Mouse (Mus musculus): ENCODE measurements around the gene Fbxo40. TPM values are rescaled to one million over a fixed set of nuclear protein-coding genes. Genes with fewer than 3 reads are reported as not detected.

Fbxo40 gene
- total and polyA plus RNA-seq, 3 experiments, result 0.08 to 0.15 TPM; not detected in 1

DNA sequence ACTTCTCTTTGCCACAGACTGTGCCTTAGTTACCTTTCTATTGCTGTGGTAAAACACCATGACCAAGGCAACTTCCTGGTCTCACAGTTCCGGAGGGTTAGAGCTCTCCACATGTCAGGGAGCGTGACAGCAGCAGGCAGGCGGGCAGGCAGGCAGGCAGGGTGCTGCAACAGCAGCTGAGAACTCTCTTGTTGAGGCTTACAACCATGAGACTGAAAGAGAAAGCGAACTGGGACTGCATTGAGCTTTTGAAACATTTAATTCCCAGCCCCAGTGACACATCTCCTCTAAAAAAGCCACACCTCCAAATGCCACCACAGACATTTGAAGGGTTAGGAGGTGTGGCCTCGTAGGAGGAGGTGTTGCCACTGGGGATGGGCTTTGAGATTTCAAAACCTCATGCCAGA is 4.6 kb downstream of the Fbxo40 start:
- Histone ChIP-seq H3K4me3 (ENCODE audit: control insufficient read depth in 1 of 2, insufficient read depth in 1 of 2, low read depth in 2 of 2, low read length in 2 of 2) (peak overlapping the region; percentile 67 to 74), H3K9ac (ENCODE audit: control insufficient read depth, low read depth, low read length, poor library complexity, severe bottlenecking) (peak overlapping the region; percentile 56), H3K4me1 (ENCODE audit: control insufficient read depth in 1 of 2, insufficient read depth in 2 of 2, low read length in 2 of 2) (peaks cover 2 to 6% of the 10 kb centered on the region in 2 experiments), H3K27ac (ENCODE audit: control insufficient read depth, low read depth, low read length) (peak overlapping the region; percentile 13; the same call in 1 of the 2 replicates), H3K27me3 (ENCODE audit: control insufficient read depth in 1 of 2, insufficient read depth in 2 of 2, low read length in 2 of 2) (no peaks in the 10 kb centered on the region; a peak in 1 of 4 replicates), H3K9me3 (replicated peaks; ENCODE audit: insufficient read depth, low read length) (no peaks in the 10 kb centered on the region), H3K36me3 (ENCODE audit: control insufficient read depth in 1 of 2, insufficient read depth in 2 of 2, low read length in 2 of 2) (peaks cover 0 to 3% of the 10 kb centered on the region in 2 experiments; a peak in 2 of 4 replicates), H3K79me2 (ENCODE audit: control insufficient read depth, insufficient read depth, low read length, poor library complexity) (no peaks in the 10 kb centered on the region)
- TF ChIP-seq ELF1 (IDR thresholded peaks at IDR 0.05; ENCODE audit: low read depth, low read length), result peak; percentile 61; the same call in 1 of the 2 replicates
- 0 out of 4 replicates have a peak, but pooled peaks of 1 of the 2 experiments have one; percentile 30 for TF ChIP-seq POLR2A (IDR thresholded peaks at IDR 0.05; ENCODE audit: control insufficient read depth in 1 of 2, insufficient read depth in 1 of 2, low read depth in 1 of 2, low read length in 2 of 2, poor library complexity in 1 of 2)
- TF ChIP-seq HCFC1 (IDR thresholded peaks at IDR 0.05; ENCODE audit: low read depth, low read length), result peak; percentile 32; the same call in 1 of the 2 replicates
- TF ChIP-seq MEF2A (IDR thresholded peaks at IDR 0.05; ENCODE audit: extremely low read depth, insufficient replicate concordance, low read depth, low read length, poor library complexity, severe bottlenecking), result no peak
- peak; percentile 15; the same call in 1 of the 2 replicates for TF ChIP-seq MAX (IDR thresholded peaks at IDR 0.05; ENCODE audit: low read length)
- TF ChIP-seq MXI1 (IDR thresholded peaks at IDR 0.05; ENCODE audit: low read depth, low read length), result peak; percentile 71
- no peak for TF ChIP-seq CHD1 (IDR thresholded peaks at IDR 0.05; ENCODE audit: low read depth, low read length)
- peak; percentile 77 for DNase-seq (ENCODE audit: low read depth, low spot score)

DNA sequence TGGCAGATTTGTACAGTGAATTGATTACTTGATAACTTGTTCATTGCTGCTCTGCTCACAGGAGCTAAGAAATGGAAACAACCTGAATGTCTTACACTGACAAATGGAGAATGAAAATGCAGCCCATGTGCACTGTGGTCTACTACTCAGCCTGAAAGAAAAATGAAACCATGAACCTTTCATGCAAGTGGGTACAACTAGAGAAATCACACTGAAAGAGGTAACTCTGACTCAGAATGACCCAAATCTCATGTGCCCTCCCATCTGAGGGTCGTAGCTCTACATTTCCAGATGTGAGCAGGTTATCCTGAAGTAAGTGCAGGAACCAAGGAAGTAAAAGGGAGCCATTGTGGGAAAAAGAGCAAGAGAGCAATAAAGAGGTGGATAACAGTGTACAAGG is 6.5 kb downstream of the Fbxo40 start:
- DNase-seq (ENCODE audit: low read depth, low spot score), result no peak
- no peak overlapping the region for H3K9ac ChIP-seq (ENCODE audit: control insufficient read depth, low read depth, low read length, poor library complexity, severe bottlenecking)
- no peaks in the 10 kb centered on the region for H3K9me3 ChIP-seq (replicated peaks; ENCODE audit: insufficient read depth, low read length)
- H3K4me1 ChIP-seq (ENCODE audit: control insufficient read depth in 1 of 2, insufficient read depth in 2 of 2, low read length in 2 of 2), result peaks cover 2 to 6% of the 10 kb centered on the region in 2 experiments
- no peaks in the 10 kb centered on the region for H3K79me2 ChIP-seq (ENCODE audit: control insufficient read depth, insufficient read depth, low read length, poor library complexity)
- H3K36me3 ChIP-seq (ENCODE audit: control insufficient read depth in 1 of 2, insufficient read depth in 2 of 2, low read length in 2 of 2), result peaks cover 0 to 3% of the 10 kb centered on the region in 2 experiments; a peak in 2 of 4 replicates
- TF ChIP-seq ZC3H11A (IDR thresholded peaks at IDR 0.05; ENCODE audit: low read depth, low read length), result no peak
- TF ChIP-seq TAL1 (IDR thresholded peaks at IDR 0.05; ENCODE audit: low read length), result no peak
- TF ChIP-seq TBP (IDR thresholded peaks at IDR 0.05; ENCODE audit: low read depth, low read length), result no peak
- no peak for TF ChIP-seq E2F4 (IDR thresholded peaks at IDR 0.05; ENCODE audit: borderline replicate concordance, low read depth, low read length)
- no peak for TF ChIP-seq HCFC1 (IDR thresholded peaks at IDR 0.05; ENCODE audit: low read depth, low read length)
- no peak for TF ChIP-seq SMC3 (IDR thresholded peaks at IDR 0.05; ENCODE audit: low read depth, low read length)
- no peak for TF ChIP-seq MAX (IDR thresholded peaks at IDR 0.05; ENCODE audit: low read length)
- TF ChIP-seq MXI1 (IDR thresholded peaks at IDR 0.05; ENCODE audit: low read depth, low read length), result no peak
- H3K27me3 ChIP-seq (ENCODE audit: control insufficient read depth in 1 of 2, insufficient read depth in 2 of 2, low read length in 2 of 2), result peaks cover 0 to 3% of the 10 kb centered on the region in 2 experiments; a peak in 1 of 4 replicates
- no peak overlapping the region for H3K4me3 ChIP-seq (ENCODE audit: control insufficient read depth in 1 of 2, insufficient read depth in 1 of 2, low read depth in 2 of 2, low read length in 2 of 2)
- no peak overlapping the region for H3K27ac ChIP-seq (ENCODE audit: control insufficient read depth, low read depth, low read length)

DNA sequence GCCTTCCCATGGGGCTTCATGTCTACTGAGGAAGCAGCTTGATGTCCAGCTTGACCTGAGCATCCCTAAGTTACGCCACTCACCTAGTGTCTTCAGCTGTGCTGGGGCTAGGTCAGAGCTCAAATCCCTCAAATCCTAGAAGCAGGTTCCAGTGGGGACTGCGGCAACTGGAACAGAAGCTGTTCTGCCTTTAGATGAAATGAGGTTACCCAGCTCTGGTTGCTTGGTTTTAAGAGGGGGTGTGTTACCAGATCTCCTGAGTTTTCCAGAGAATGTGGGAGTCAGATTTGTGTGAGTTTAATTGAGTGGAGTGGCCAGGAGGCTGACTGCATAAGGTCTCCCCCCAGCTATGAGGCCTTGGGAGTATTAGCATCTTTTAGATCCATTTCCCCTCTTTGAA is 11.1 kb downstream of the Fbxo40 start:
- no peak overlapping the region for H3K27ac ChIP-seq (ENCODE audit: control insufficient read depth, low read depth, low read length)
- peaks cover 3% of the 10 kb centered on the region in 2 experiments; a peak in 3 of 4 replicates for H3K27me3 ChIP-seq (ENCODE audit: control insufficient read depth in 1 of 2, insufficient read depth in 2 of 2, low read length in 2 of 2)
- no peak for DNase-seq (ENCODE audit: low read depth, low spot score)
- H3K9me3 ChIP-seq (replicated peaks; ENCODE audit: insufficient read depth, low read length), result no peaks in the 10 kb centered on the region
- H3K4me1 ChIP-seq (ENCODE audit: control insufficient read depth in 1 of 2, insufficient read depth in 2 of 2, low read length in 2 of 2), result no peaks in the 10 kb centered on the region
- no peak overlapping the region for H3K9ac ChIP-seq (ENCODE audit: control insufficient read depth, low read depth, low read length, poor library complexity, severe bottlenecking)
- H3K4me3 ChIP-seq (ENCODE audit: control insufficient read depth in 1 of 2, insufficient read depth in 1 of 2, low read depth in 2 of 2, low read length in 2 of 2), result no peak overlapping the region
- no peaks in the 10 kb centered on the region for H3K36me3 ChIP-seq (ENCODE audit: control insufficient read depth in 1 of 2, insufficient read depth in 2 of 2, low read length in 2 of 2)
- no peaks in the 10 kb centered on the region for H3K79me2 ChIP-seq (ENCODE audit: control insufficient read depth, insufficient read depth, low read length, poor library complexity)
- no peak for TF ChIP-seq USF1 (IDR thresholded peaks at IDR 0.05; ENCODE audit: low read depth, low read length)
- TF ChIP-seq GATA1 (IDR thresholded peaks at IDR 0.05; ENCODE audit: low read depth, low read length), result no peak
- TF ChIP-seq SIN3A (IDR thresholded peaks at IDR 0.05; ENCODE audit: low read length), result no peak
- TF ChIP-seq POLR2A (IDR thresholded peaks at IDR 0.05; ENCODE audit: control insufficient read depth in 1 of 2, insufficient read depth in 1 of 2, low read depth in 1 of 2, low read length in 2 of 2, poor library complexity in 1 of 2), result no peak
- no peak for TF ChIP-seq ZMIZ1 (IDR thresholded peaks at IDR 0.05; ENCODE audit: low read depth, low read length)
- no peak for TF ChIP-seq ZC3H11A (IDR thresholded peaks at IDR 0.05; ENCODE audit: low read depth, low read length)
- TF ChIP-seq MAFK (IDR thresholded peaks at IDR 0.05; ENCODE audit: borderline replicate concordance, low read depth, low read length), result no peak
- TF ChIP-seq EP300 (IDR thresholded peaks at IDR 0.05; ENCODE audit: low read depth in 1 of 2, low read length in 2 of 2), result no peak
- TF ChIP-seq E2F4 (IDR thresholded peaks at IDR 0.05; ENCODE audit: borderline replicate concordance, low read depth, low read length), result no peak
- no peak for TF ChIP-seq MAX (IDR thresholded peaks at IDR 0.05; ENCODE audit: low read length)
- TF ChIP-seq MYC (IDR thresholded peaks at IDR 0.05; ENCODE audit: low read depth, low read length), result no peak
- no peak for TF ChIP-seq MYB (IDR thresholded peaks at IDR 0.05; ENCODE audit: low read depth, low read length)
- no peak for TF ChIP-seq BHLHE40 (IDR thresholded peaks at IDR 0.05; ENCODE audit: borderline replicate concordance, low read depth, low read length)
- TF ChIP-seq UBTF (IDR thresholded peaks at IDR 0.05; ENCODE audit: borderline replicate concordance, insufficient read depth, low read depth, low read length), result no peak
- no peak for TF ChIP-seq ELF1 (IDR thresholded peaks at IDR 0.05; ENCODE audit: low read depth, low read length)
- TF ChIP-seq TBP (IDR thresholded peaks at IDR 0.05; ENCODE audit: low read depth, low read length), result no peak
- TF ChIP-seq CHD2 (IDR thresholded peaks at IDR 0.05; ENCODE audit: low read length), result no peak
- no peak for TF ChIP-seq MAZ (IDR thresholded peaks at IDR 0.05; ENCODE audit: low read depth, low read length)
